Mouse (Mus musculus) CD4-positive, CD25-positive, alpha-beta regulatory T cell, adult 2 months (primary cell): Measurements from ENCODE around the gene Adamts3.

ENCODE experiments used
- DNase-seq: peaks from one replicate; pipeline ENCODE4 v3.0.0-alpha.2; 2012; ENCODE audit warnings: low read depth, low spot score

Gene Adamts3

DNA sequence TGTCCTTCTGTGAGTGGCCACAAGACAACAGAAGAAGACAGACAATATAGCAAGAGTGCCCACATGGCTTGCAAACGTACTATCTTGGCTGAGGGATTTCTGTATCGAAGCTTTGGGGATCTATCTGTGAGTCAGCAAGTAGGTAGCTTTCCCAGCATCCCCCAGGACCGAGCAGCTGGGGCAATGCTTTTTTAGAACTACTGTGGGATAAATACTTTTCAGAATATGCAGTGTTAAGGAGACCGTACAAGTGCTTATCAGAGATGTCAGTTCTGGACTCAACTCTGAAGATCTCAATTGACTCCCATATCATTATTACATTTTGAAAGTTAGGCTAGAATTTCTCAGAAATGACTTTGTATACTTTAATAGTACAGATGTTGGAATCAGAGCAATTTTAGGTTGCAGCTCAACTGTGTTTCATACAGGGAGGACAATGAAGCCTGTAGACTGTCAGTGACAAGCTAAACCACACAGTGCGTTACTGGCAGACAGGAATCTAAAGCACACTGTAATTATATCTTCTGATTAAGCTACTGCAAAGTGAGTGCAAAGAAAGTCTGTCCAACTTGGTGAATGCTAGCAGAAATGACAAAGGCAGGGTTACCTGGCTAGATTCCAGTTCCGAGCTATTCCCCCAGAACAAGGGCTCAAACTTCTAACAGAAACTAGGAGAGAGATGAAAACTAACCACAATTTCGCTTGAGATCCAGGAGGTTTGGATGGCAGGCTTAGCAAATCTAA is 171.8 kb downstream of the Adamts3 start:
- DNase-seq, result no peak

DNA sequence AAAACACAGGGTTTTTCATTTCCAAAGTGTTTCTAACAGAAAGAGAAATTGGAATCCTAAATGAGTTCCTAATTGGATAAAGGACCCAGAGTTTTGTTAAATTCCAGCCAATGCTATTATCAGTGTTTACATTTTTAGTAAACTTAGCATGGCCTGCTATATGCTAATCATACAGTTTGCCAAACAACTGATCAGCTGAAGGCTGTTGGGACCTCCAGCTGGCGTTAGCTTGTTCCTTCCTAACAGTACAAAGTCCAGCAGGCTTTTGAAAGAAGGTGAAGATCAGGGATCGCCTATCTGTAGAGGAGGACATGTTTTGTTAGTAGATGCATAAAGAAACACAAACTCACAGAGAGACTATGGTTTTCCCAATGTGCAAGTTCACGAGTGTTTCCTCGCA is 173.7 kb downstream of the Adamts3 start:
- no peak for DNase-seq

DNA sequence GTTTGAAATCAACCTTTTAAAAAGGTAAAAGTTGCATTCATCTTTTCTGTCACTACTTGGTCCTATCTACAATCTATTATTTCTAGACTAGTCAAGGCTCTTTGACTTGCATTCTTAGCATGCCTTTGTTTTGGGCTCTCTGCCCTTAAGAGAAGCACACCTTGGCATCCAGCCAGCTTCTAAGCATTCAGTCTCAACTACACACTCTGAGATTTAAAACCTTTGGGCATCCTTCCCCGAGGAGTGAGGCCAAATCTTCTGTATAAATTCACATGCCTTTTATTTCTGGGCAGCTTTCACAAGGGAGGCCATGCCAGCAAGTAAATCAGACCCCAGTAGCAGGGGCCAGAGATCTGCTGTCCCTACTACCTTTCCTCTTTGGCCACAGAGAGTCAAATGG is 178.9 kb downstream of the Adamts3 start:
- no peak for DNase-seq

DNA sequence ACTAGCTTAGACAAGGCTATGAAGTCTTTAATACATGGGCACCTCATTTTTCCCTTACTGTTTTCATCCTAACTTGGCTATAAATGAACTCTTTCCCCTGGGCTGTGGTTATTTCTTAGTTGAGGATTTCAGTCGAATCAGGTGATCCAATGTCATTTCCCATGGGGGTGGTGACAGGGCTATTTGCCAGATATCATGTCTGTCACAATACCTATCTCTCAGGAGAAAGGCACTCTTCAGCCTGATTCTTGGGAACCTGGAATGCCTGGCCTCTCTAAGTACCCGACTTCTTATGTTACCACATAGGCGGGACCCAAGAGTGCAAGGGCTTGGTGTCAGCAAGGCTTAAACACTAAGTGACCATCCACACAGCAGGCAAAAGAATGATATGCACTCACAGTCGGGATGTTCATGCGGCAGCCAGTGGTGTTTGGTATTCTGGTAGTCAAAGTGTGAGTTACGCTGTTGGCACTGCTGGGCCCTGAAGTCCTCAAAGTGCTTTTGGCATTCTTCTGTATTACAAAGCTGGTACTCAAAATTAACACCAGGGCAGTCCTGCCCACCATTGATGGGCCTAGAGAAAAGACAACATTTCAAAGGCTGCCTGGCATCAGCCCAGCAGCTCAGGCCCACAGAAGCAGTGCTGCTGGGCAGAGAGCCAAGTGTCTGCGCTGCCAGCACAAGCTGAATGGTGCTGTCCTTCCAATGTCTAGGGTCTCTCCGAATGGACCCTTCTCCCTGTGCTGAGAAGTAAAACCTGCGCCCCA is 181.7 kb downstream of the Adamts3 start:
- DNase-seq, result no peak

DNA sequence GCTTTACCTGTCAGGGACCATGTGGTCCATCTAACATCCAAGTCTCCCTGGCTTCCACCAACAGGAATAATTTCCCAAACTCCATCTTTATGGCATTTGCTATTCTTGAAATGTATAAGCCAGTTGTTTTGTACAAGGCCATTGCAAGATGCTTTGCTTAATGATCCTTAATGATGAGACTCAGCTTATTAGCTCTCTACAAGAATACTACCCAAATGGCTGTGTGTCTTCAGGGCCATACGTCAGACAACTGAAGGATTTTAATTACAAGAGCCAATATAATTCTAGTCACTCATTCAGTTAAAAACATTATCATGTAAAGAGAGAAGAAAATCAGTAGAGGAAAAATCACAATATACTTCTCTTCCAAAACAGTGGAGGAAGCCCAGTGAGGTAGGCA is 195.3 kb downstream of the Adamts3 start:
- no peak for DNase-seq

DNA sequence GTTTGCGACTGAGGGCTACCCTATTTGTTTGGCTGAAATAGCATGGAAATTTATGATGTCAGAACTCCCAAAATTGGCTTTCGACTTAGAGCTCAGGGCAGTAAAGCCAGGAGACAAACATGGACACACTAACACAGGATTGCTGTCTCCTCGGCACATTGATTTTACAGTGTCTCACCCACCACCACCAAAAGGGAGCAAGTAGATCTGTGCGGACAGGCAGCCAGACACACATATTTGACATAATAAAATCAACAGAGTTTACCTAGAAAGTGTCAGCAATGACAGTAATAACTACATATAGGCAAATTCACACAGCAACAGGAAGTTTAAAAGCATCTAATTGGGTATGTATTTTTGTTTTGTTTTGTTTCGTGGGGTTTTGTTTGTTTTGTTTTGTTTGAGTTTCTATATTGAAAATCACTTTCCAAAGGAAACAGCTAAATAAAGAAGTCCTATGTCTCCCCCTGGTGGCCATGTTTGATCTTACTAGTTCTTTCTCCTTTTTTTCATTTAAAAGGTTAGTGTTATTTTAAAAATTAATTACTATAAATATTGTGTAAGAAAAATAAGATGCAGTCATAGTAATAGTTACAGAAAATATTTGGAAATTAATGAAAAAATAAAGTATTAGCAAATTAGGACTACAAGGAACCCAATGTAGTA is 203.1 kb downstream of the Adamts3 start:
- DNase-seq, result peak; percentile 63

DNA sequence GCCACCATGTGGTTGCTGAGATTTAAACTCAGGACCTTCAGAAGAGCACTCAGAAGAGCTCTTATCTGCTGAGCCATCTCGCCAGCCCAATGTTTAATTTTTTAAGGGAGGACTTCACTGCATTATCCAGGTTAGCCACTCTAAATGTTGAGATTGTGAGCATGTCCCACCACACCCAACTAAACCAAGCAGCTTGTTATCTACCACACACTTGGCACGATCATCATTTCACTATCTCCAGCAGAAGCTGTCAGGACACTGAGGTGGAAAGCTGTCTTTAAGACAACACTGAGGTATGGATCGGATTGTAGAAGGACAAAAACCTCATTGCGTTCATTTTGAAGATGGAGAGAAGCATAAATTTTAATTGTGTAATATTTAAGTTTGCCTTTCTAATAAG is 205.0 kb downstream of the Adamts3 start:
- DNase-seq, result no peak

DNA sequence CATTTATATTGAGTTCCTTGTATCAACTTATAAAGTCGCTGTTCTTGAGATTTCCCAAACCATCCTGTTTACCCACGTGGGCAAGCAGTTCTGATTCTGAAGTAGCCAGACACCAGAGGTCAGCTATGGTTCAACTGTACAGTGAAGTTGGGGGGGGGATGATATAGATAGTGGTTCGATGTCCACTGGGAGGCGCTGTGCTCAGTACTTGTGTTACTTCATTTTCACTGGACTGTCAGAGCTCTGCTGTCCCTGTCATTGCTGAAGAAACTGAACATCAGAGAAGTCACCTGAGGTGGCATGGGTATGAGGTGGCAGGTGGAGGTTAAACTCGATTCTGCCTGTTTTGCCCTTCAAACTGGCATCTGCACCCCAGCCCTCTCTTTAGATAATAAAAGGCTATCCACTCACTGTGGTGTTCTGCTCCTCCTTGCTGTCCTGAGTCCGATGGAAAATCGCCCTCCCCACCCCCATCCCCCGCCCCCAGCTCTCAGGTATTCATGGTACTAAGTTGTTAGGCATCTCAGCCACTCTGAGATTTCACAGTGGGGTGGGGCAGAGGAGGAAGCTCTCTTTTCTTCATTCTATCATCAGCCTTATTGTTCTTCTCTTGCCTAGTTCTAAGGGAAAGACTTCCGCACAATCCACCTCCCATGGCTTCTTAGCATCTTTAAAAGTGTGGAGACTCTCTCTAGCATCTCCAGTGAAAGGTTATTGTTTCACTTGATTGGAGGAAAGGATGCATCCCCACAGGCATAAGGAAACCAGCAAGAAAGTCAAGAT is 208.9 kb downstream of the Adamts3 start:
- no peak for DNase-seq

DNA sequence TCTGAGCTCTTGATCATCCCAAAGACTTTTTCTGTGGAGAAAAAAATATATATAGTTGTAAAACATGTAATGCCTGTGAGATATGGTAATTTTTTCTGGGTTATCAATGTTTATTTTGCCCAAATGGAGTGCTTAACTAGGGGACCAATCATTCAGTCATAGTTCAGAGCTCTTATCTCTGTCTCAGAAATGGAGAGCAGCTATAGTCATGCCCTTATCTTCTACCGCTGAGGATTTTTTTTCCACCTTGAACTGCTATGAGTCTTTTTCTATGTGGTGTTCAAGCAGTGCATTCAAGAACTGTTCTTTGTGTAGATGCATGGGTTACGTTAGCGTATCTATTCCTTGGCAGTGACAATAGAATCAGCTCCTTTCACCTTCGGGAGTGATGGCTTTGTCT is 210.2 kb downstream of the Adamts3 start:
- no peak for DNase-seq

DNA sequence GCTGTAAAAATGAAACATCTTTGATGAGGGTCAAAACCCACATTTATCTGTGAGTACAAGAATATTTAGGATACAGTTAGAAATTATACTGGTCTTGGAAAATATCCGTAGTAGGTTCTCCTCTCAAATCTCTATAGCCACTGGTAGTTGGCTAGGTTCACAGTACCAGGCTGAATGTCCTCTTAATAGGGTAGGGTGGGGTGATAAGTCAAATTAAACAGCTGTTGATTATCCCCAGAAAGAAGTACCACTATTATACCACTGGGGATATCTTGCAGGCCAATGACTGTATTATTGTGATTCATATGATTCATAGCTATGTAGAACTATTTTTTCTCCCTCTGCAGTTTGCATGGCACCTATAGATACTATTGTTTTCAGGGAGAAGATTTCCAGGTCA is 228.8 kb downstream of the Adamts3 start:
- DNase-seq, result no peak

DNA sequence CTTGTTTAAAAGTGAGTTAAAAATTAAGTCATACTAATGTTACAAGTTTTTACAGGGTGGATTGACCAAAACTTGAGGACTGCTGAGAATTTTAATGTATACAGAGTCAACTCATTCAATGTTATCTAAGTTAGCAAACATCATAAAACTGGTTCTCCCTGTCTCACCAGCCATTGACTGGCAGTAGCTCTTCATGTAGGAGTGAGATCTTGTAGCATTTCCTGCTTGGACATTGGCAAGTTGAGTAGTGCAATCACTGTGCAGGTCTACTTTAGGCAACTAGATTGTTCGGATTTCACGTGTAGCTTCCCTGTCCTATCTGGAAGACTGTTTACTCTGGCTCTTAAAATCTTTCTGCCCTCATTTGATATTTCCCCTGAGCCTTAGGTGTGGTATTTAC is 229.3 kb downstream of the Adamts3 start:
- no peak for DNase-seq

DNA sequence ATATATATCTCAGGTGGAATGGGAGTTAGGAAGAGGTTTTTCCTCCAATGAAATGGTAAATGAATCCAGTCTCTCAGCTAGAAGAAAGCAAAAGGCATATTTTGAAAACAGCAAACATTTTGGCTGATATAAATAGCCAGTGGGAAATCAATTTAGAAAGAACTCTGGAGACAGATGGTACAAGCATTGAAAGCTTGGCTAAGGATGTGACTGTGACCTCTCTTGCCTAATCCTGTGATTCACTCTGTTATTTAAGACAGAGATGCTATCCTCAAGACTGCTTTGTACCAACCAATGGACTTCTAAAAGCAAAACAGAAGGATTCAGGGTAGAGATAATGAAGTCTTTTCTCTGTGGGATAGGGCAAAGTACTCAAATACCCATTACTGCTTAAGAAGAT is 236.2 kb downstream of the Adamts3 start:
- no peak for DNase-seq

DNA sequence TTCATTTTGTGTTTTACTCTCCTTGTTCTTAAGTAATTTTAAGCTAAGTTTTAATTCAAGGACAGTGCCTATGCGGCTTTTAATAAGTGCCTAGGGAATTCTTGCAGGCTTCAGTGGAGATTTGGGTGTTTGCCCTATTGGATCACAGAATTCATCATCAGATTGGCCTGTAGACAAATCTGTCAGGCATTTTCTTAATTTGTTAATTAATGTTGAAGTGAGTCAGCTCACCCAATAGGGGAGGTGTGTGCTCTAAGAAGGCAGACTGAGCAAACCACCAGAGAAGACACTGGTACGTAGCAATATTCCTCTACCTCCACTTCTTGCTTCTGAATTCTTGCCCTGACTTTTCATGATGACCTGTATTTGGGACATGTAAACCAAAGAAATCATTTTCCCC is 247.7 kb downstream of the Adamts3 start:
- DNase-seq, result no peak

DNA sequence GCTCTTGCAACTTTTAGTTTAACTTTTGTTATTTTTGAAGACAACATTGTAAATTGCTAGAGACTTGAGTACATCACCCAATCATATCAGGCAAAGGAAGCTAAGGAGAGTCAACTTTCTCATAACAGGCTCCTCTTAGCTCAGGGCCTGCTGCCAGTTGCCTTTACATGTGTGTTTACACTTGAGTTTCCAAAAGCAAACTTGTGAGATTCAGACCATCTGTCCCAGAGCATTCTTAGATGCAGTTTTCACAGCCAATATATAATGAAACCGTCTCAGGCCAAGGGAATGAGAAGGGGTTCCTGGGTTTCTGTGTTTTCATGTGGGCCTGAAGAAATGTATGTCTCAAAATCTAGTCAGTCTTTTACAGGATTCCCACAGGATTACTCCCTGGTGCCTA is 251.5 kb downstream of the Adamts3 start:
- DNase-seq, result no peak
